Mouse (Mus musculus) embryonic stem cell, embryonic (primary cell): Measurements from ENCODE around the gene Ip6k1.

Source experiments
- CTCF ChIA-PET, 4 experiments: fragments of 300-600 bp in 2 of 4; fragments of 350-600 bp in 2 of 4; sonication (Branson Sonifier 250); formaldehyde crosslinking; loops; one replicate each; lab custom pipeline; 2022; ENCODE audit warnings: inconsistent platforms in 2 of 4; lab: Charles Lee
- POLR2A ChIA-PET, 4 experiments: fragments of 300-600 bp in 2 of 4; fragments of 350-600 bp in 2 of 4; sonication (Branson Sonifier 250); formaldehyde crosslinking; loops; one replicate each; lab custom pipeline; 2022; ENCODE audit warnings: antibody characterized with exemption in 4 of 4, inconsistent platforms in 1 of 4; lab: Charles Lee

Gene Ip6k1

GRCm38 (mm10) chr9:107971690-107972541, 30.4 kb upstream of the Ip6k1 start:
- POLR2A ChIA-PET = interaction anchor here (0.5 to 4.9 kb wide), 41 partner anchors 8 to 169 kb away, joined by 3 to 38 read pairs (median 5); partner anchors contain the start of genes Amigo3 (in 3 of the 4), Inka1 (in 3 of the 4), Ip6k1 (in 3 of the 4) and Gm20661 (in 2 of the 4)

GRCm38 (mm10) chr9:107974491-107975171, 27.7 kb upstream of the Ip6k1 start:
- POLR2A ChIA-PET = interaction anchor here in 3 of 4 experiments (0.7 to 2.5 kb wide), 8 partner anchors 10 to 103 kb away, joined by 3 to 18 read pairs (median 4); partner anchors contain the start of genes Inka1 (in 2 of the 3) and Ip6k1 (in 1 of the 3)
- CTCF ChIA-PET = interaction anchor here in 2 of 4 experiments (0.6 to 1.5 kb wide), 3 partner anchors 11 to 330 kb away, joined by 3 to 6 read pairs (median 3); partner anchors contain the start of gene Inka1 (in 1 of the 2)

More at GRCm38 (mm10) chr9:107971690-107972541, 30.4 kb upstream of the Ip6k1 start:
- CTCF ChIA-PET = interaction anchor here (0.5 to 4.2 kb wide), 25 partner anchors 8 to 262 kb away, joined by 3 to 27 read pairs (median 4); partner anchors contain the start of genes Amigo3 (in 2 of the 4) and Inka1 (in 1 of the 4)

GRCm38 (mm10) chr9:107975399-107976386, 26.6 kb upstream of the Ip6k1 start, which contains the start of gene Uba7:
Uba7 (plus strand) TSS chr9:107975505.
- ChIA-PET CTCF (interaction anchor here in 3 of 4 experiments (0.6 to 1.6 kb wide), 13 partner anchors 10 to 91 kb away, joined by 3 to 6 read pairs (median 3); partner anchors contain the start of gene Inka1 (in 2 of the 3)), POLR2A (interaction anchor here in 3 of 4 experiments (0.6 to 2.5 kb wide), 17 partner anchors 9 to 192 kb away, joined by 3 to 18 read pairs (median 4); partner anchors contain the start of genes Inka1 (in 3 of the 3), Ip6k1 (in 2 of the 3), Amigo3 (in 1 of the 3) and Cdhr4 (in 1 of the 3))

- POLR2A ChIA-PET = interaction anchor here in 2 of 4 experiments (0.6 to 1.5 kb wide), 2 partner anchors 16 to 390 kb away, joined by 4 read pairs; no protein-coding TSS in a partner anchor
- CTCF ChIA-PET = no interaction called here
These were observed 23.5 kb upstream of the Ip6k1 start for GRCm38 (mm10) chr9:107978815-107979214.

GRCm38 (mm10) chr9:107981684-107982605, 20.4 kb upstream of the Ip6k1 start:
- POLR2A ChIA-PET = interaction anchor here in 3 of 4 experiments (0.5 to 4.7 kb wide), 22 partner anchors 8 to 338 kb away, joined by 3 to 31 read pairs (median 4); partner anchors contain the start of genes Cdhr4 (in 2 of the 3) and Ip6k1 (in 1 of the 3)

GRCm38 (mm10) chr9:107982681-107983346, 19.5 kb upstream of the Ip6k1 start, which contains the start of gene Gm20661:
Gm20661 (plus strand) TSS chr9:107983058.
- CTCF ChIA-PET = interaction anchor here (0.5 to 2.2 kb wide), 14 partner anchors 13 to 82 kb away, joined by 3 to 7 read pairs (median 4); partner anchors contain the start of genes Amigo3 (in 1 of the 4) and Ip6k1 (in 1 of the 4)
- POLR2A ChIA-PET = interaction anchor here in 3 of 4 experiments (0.6 to 4.7 kb wide), 17 partner anchors 9 to 546 kb away, joined by 3 to 31 read pairs (median 4); partner anchors contain the start of genes Cdhr4 (in 2 of the 3) and Ip6k1 (in 1 of the 3)

More at GRCm38 (mm10) chr9:107981684-107982605, 20.4 kb upstream of the Ip6k1 start:
- CTCF ChIA-PET = interaction anchor here in 3 of 4 experiments (0.8 to 2.2 kb wide), 12 partner anchors 10 to 155 kb away, joined by 3 to 7 read pairs (median 4); partner anchors contain the start of gene Amigo3 (in 1 of the 3)

GRCm38 (mm10) chr9:107983421-107983890, 18.8 kb upstream of the Ip6k1 start:
- ChIA-PET POLR2A (interaction anchor here in 3 of 4 experiments (0.6 to 4.7 kb wide), 18 partner anchors 8 to 546 kb away, joined by 3 to 31 read pairs (median 4); partner anchors contain the start of genes Cdhr4 (in 2 of the 3), Gpx1 (in 1 of the 3), Rbm6 (in 1 of the 3) and Uba7 (in 1 of the 3)), CTCF (interaction anchor here in 3 of 4 experiments (0.5 to 2.0 kb wide), 10 partner anchors 14 to 250 kb away, joined by 3 to 7 read pairs (median 4); partner anchors contain the start of genes Amigo3 (in 1 of the 3) and Ip6k1 (in 1 of the 3))

GRCm38 (mm10) chr9:107984052-107984753, 18.1 kb upstream of the Ip6k1 start:
- ChIA-PET POLR2A (interaction anchor here in 3 of 4 experiments (0.6 to 4.7 kb wide), 13 partner anchors 8 to 355 kb away, joined by 3 to 31 read pairs (median 5); partner anchors contain the start of genes Cdhr4 (in 1 of the 3), Gpx1 (in 1 of the 3), Rbm6 (in 1 of the 3) and Uba7 (in 1 of the 3)), CTCF (interaction anchor here in 2 of 4 experiments (0.5 to 2.0 kb wide), 5 partner anchors 18 to 300 kb away, joined by 3 to 7 read pairs (median 4); partner anchors contain the start of gene Ip6k1 (in 1 of the 2))

GRCm38 (mm10) chr9:107984754-107985055, 17.6 kb upstream of the Ip6k1 start:
- ChIA-PET CTCF (interaction anchor here (1.1 to 1.8 kb wide), 10 partner anchors 10 to 300 kb away, joined by 3 to 16 read pairs (median 5); partner anchors contain the start of genes Ip6k1 (in 2 of the 4) and Amigo3 (in 1 of the 4)), POLR2A (interaction anchor here in 3 of 4 experiments (1.0 to 3.0 kb wide), 19 partner anchors 8 to 112 kb away, joined by 3 to 35 read pairs (median 5); partner anchors contain the start of genes Ip6k1 (in 2 of the 3), Actl11 (in 1 of the 3), Gm20662 (in 1 of the 3) and Rbm6 (in 1 of the 3))

- POLR2A ChIA-PET = interaction anchor here in 3 of 4 experiments (0.5 to 3.0 kb wide), 58 partner anchors 9 to 638 kb away, joined by 3 to 35 read pairs (median 4); partner anchors contain the start of genes Ip6k1 (in 3 of the 3), Amigo3 (in 2 of the 3), Apeh (in 2 of the 3) and Gm20662 (in 2 of the 3)
These were observed 16.9 kb upstream of the Ip6k1 start, which contains the start of gene Inka1 for GRCm38 (mm10) chr9:107985131-107986119. Inka1 (minus strand) TSS chr9:107985879.

GRCm38 (mm10) chr9:107986376-107986775, 15.9 kb upstream of the Ip6k1 start:
- POLR2A ChIA-PET = interaction anchor here in 3 of 4 experiments (0.7 to 3.0 kb wide), 41 partner anchors 9 to 353 kb away, joined by 3 to 35 read pairs (median 5); partner anchors contain the start of genes Ip6k1 (in 3 of the 3), Amigo3 (in 2 of the 3), Apeh (in 2 of the 3) and Uba7 (in 2 of the 3)
- CTCF ChIA-PET = interaction anchor here (0.8 to 1.8 kb wide), 25 partner anchors 9 to 298 kb away, joined by 3 to 25 read pairs (median 5); partner anchors contain the start of genes Amigo3 (in 1 of the 4), Ip6k1 (in 1 of the 4), Mst1r (in 1 of the 4) and Uba7 (in 1 of the 4)

More at GRCm38 (mm10) chr9:107985131-107986119, 16.9 kb upstream of the Ip6k1 start, which contains the start of gene Inka1:
- CTCF ChIA-PET = interaction anchor here (0.5 to 1.8 kb wide), 40 partner anchors 9 to 1343 kb away, joined by 3 to 25 read pairs (median 4); partner anchors contain the start of genes Ip6k1 (in 2 of the 4), Uba7 (in 2 of the 4), Amigo3 (in 1 of the 4) and Mon1a (in 1 of the 4)
